Mouse (Mus musculus) MEL (cell line): Measurements from ENCODE around the gene Pbx3.

Experiments
- CHD2 ChIP-seq: IDR thresholded peaks from 2 replicates; pipeline ENCODE4 v1.6.1; 2011; ENCODE audit warnings: low read length, improper control_type of control experiment
- CTCF ChIP-seq, 3 experiments: IDR thresholded peaks in 2 of 3; conservative IDR thresholded peaks in 1 of 3; 2 replicates each; pipeline ENCODE4 v1.5.1; 2011 to 2012; ENCODE audit warnings: low read length in 3 of 3, low read depth in 2 of 3, mild to moderate bottlenecking in 2 of 3, improper control_type of control experiment in 1 of 3, inconsistent platforms in 1 of 3, mixed read lengths in 1 of 3, moderate library complexity in 1 of 3; ENCODE audit not compliant: control insufficient read depth in 1 of 3, insufficient read depth in 1 of 3, poor library complexity in 1 of 3, severe bottlenecking in 1 of 3
- E2F4 ChIP-seq: IDR thresholded peaks from 2 replicates; pipeline ENCODE4 v1.6.1; 2011; ENCODE audit warnings: low read depth, low read length, improper control_type of control experiment, borderline replicate concordance
- EP300 ChIP-seq, 2 experiments: IDR thresholded peaks; 2 replicates each; pipeline ENCODE4 v1.6.1; 2011; ENCODE audit warnings: improper control_type of control experiment in 2 of 2, low read length in 2 of 2, low read depth in 1 of 2, mild to moderate bottlenecking in 1 of 2
- GATA1 ChIP-seq: IDR thresholded peaks from 2 replicates; pipeline ENCODE4 v1.6.1; 2011; ENCODE audit warnings: low read depth, low read length, improper control_type of control experiment
- JUND ChIP-seq: IDR thresholded peaks from 2 replicates; pipeline ENCODE4 v1.6.1; 2011; ENCODE audit warnings: low read depth, mild to moderate bottlenecking, improper control_type of control experiment, low read length
- MAX ChIP-seq: IDR thresholded peaks from 2 replicates; pipeline ENCODE4 v1.6.1; 2011; ENCODE audit warnings: low read length, improper control_type of control experiment
- POLR2A ChIP-seq, 2 experiments: IDR thresholded peaks; 2 replicates each; pipeline ENCODE4 v1.6.1; 2011 to 2012; ENCODE audit warnings: low read length in 2 of 2, mild to moderate bottlenecking in 2 of 2, control low read depth in 1 of 2, improper control_type of control experiment in 1 of 2, low read depth in 1 of 2, moderate library complexity in 1 of 2; ENCODE audit not compliant: control insufficient read depth in 1 of 2, insufficient read depth in 1 of 2, poor library complexity in 1 of 2
- USF1 ChIP-seq: IDR thresholded peaks from 2 replicates; pipeline ENCODE4 v1.6.1; 2014; ENCODE audit warnings: low read depth, mild to moderate bottlenecking, inconsistent platforms, low read length, improper control_type of control experiment, moderate library complexity
- USF2 ChIP-seq, 2 experiments: IDR thresholded peaks; 2 replicates each; pipeline ENCODE4 v1.6.1; 2011 to 2012; ENCODE audit warnings: improper control_type of control experiment in 2 of 2, low read length in 2 of 2, borderline replicate concordance in 1 of 2, inconsistent platforms in 1 of 2, low read depth in 1 of 2, mild to moderate bottlenecking in 1 of 2; ENCODE audit not compliant: insufficient read depth in 1 of 2
- ZNF384 ChIP-seq: IDR thresholded peaks from 2 replicates; pipeline ENCODE4 v1.6.1; 2012; ENCODE audit warnings: low read depth, mild to moderate bottlenecking, inconsistent platforms, low read length, improper control_type of control experiment

DNA sequence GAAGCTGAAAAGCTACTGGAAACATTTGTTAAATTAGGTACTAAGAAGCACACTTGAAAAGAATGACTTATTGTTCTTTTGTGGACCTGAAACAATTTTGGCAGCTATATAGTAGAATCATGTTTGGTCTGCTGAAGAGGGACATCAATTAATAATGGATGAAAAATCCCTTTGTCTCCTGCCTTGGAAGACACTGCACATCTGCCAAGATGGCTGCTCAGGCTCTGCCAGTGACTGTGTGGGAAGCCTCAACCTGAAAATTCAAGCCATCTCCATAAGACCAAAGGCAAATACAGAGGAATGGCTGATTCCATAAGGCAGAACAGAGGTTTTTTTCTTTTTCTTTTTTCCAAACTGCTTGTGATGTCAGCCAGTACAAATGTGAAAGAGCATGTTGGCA, 194.3 kb downstream of the Pbx3 start:
- TF ChIP-seq CTCF (IDR thresholded peaks at IDR 0.05 in 2 of 3, conservative IDR thresholded peaks at IDR 0.05 in 1 of 3; ENCODE audit: control insufficient read depth in 1 of 3, insufficient read depth in 1 of 3, low read depth in 2 of 3, low read length in 3 of 3, poor library complexity in 1 of 3, severe bottlenecking in 1 of 3) (no peak), POLR2A (IDR thresholded peaks at IDR 0.05; ENCODE audit: control insufficient read depth in 1 of 2, insufficient read depth in 1 of 2, low read depth in 1 of 2, low read length in 2 of 2, poor library complexity in 1 of 2) (no peak), USF1 (no peak), USF2 (IDR thresholded peaks at IDR 0.05; ENCODE audit: borderline replicate concordance in 1 of 2, insufficient read depth in 1 of 2, low read depth in 1 of 2, low read length in 2 of 2) (no peak), JUND (no peak), GATA1 (no peak), MAX (no peak), EP300 (IDR thresholded peaks at IDR 0.05; ENCODE audit: low read depth in 1 of 2, low read length in 2 of 2) (no peak), E2F4 (no peak), ZNF384 (no peak), CHD2 (no peak)
